Mouse (Mus musculus) lung, postnatal 14 days (tissue): Measurements from ENCODE around the gene Stim1.
"Not testable (repeated sequence)": the region's sequence is repeated elsewhere in the genome, so short reads cannot be mapped to it uniquely, and the experiment has no call there.

ENCODE experiments used
- DNase-seq: peaks from one replicate; pipeline ENCODE4 v3.0.0; 2021

Gene Stim1

GRCm38 (mm10) chr7:102249896-102250630 is 17.5 kb upstream of the Stim1 start:
- peak; percentile 79 for DNase-seq

- peak; percentile 96 for DNase-seq
These were observed 16.9 kb upstream of the Stim1 start for GRCm38 (mm10) chr7:102250631-102251214.

- DNase-seq = no peak
These were observed 14.0 kb upstream of the Stim1 start for GRCm38 (mm10) chr7:102253631-102254030.

- DNase-seq = no peak
These were observed 11.7 kb upstream of the Stim1 start, which contains the start of gene Rhog for GRCm38 (mm10) chr7:102255954-102256353. Rhog (minus strand) TSS chr7:102256054.

- no peak for DNase-seq
These were observed 11.0 kb upstream of the Stim1 start for GRCm38 (mm10) chr7:102256636-102257035.

- peak; percentile 89 for DNase-seq
These were observed 9.4 kb upstream of the Stim1 start for GRCm38 (mm10) chr7:102258189-102258588.

- no peak for DNase-seq
These were observed 8.9 kb upstream of the Stim1 start for GRCm38 (mm10) chr7:102258753-102259152.

GRCm38 (mm10) chr7:102259716-102260479 is 7.7 kb upstream of the Stim1 start:
- DNase-seq = no peak

- DNase-seq = no peak
These were observed 7.1 kb upstream of the Stim1 start for GRCm38 (mm10) chr7:102260518-102260917.

GRCm38 (mm10) chr7:102263020-102263419 is 4.6 kb upstream of the Stim1 start:
- no peak for DNase-seq

GRCm38 (mm10) chr7:102266021-102266400 is 1.6 kb upstream of the Stim1 start:
- not testable (repeated sequence) for DNase-seq

GRCm38 (mm10) chr7:102266401-102267042 is 1.1 kb upstream of the Stim1 start:
- DNase-seq = no peak

GRCm38 (mm10) chr7:102267113-102267579 is 460 bp upstream of the Stim1 start:
- peak; percentile 98 for DNase-seq

- no peak for DNase-seq
These were observed 766 bp downstream of the Stim1 start for GRCm38 (mm10) chr7:102268395-102268748.

GRCm38 (mm10) chr7:102272422-102272948 is 4.9 kb downstream of the Stim1 start:
- DNase-seq = no peak

GRCm38 (mm10) chr7:102281403-102281802 is 13.8 kb downstream of the Stim1 start:
- DNase-seq = no peak

- peak; percentile 33 for DNase-seq
These were observed 14.7 kb downstream of the Stim1 start for GRCm38 (mm10) chr7:102282261-102282660.

GRCm38 (mm10) chr7:102289466-102289865 is 21.9 kb downstream of the Stim1 start:
- no peak for DNase-seq

- DNase-seq = no peak
These were observed 24.6 kb downstream of the Stim1 start for GRCm38 (mm10) chr7:102292228-102292627.

- DNase-seq = no peak
These were observed 25.6 kb downstream of the Stim1 start for GRCm38 (mm10) chr7:102293234-102293633.

GRCm38 (mm10) chr7:102300761-102301160 is 33.2 kb downstream of the Stim1 start:
- no peak for DNase-seq

GRCm38 (mm10) chr7:102302471-102302870 is 34.9 kb downstream of the Stim1 start:
- no peak for DNase-seq

- no peak for DNase-seq
These were observed 38.0 kb downstream of the Stim1 start for GRCm38 (mm10) chr7:102305596-102305995.
